8 mouse cellular contexts compared by ENCODE assay signal in the genomic region with DNA sequence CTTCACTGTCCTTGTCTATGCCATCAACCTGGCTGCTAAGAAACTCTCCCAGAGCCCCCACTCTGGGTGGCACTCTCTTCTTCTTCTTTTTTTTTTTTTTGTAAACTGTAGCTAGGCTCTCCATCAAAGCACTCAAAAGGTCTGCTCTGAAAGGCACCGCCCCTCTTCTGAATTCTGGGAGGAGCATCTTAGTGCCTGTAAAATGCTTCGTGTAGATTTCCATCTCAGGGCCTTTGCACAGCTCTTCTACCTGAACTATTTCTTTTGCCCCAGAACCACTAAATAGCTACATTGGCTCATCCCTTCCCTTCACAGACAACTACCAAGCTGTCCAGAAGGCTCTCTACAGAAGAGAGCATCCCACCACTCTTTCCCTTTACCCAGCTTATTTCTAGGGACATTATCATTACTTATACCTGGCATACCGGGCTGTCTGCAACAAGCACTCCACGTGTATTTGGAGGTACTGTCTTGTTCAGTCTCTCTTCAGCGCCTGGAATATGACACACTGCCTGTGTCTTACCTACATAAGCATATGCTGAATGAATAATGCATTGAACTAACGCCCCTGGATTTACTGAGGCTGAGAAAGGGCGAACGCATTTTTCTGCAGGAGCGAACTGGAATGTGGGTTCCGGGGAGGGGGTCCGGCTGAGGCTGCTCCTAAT. TPM values are rescaled to one million over a fixed set of nuclear protein-coding genes. Genes with fewer than 3 reads are reported as not detected.
DNase-seq lines count a peak whose midpoint lies in the region; ATAC-seq and TF ChIP-seq lines count a peak whose summit lies in the region.

No protein-coding gene starts in this region.

- peak overlapping the region; percentile 65 for H3K27ac ChIP-seq in heart, embryonic 11.5 days (ENCODE audit: low read depth, low read length)
- peak overlapping the region; percentile 54; the same call in 1 of the 2 replicates for H3K27ac ChIP-seq in ES-E14 (ENCODE audit: insufficient read depth, low read depth, low read length, poor library complexity, severe bottlenecking)
- peak overlapping the region; percentile 31; the same call in 1 of the 2 replicates for H3K27ac ChIP-seq in forebrain, embryonic 11.5 days (ENCODE audit: low read depth, low read length)
- H3K27ac ChIP-seq in liver, embryonic 13.5 days = peak overlapping the region; percentile 67

- H3K9me3 ChIP-seq in heart, embryonic 11.5 days (replicated peaks; ENCODE audit: control insufficient read depth, low read length) = no peaks in the 10 kb centered on the region
- H3K9me3 ChIP-seq in ES-E14 (ENCODE audit: control insufficient read depth, insufficient read depth, low read depth, low read length) = no peaks in the 10 kb centered on the region
- no peaks in the 10 kb centered on the region for H3K9me3 ChIP-seq in forebrain, embryonic 11.5 days (ENCODE audit: control insufficient read depth, low read length)
- no peaks in the 10 kb centered on the region for H3K9me3 ChIP-seq in liver, embryonic 13.5 days (replicated peaks)

- in situ Hi-C loops in ES-E14 (cut with MboI; ENCODE audit: low sequenced_read_pairs in 2 of 2, unreplicated experiment in 2 of 2) = no loop called here

- H3K4me3 ChIP-seq in heart, embryonic 11.5 days (ENCODE audit: low read depth, low read length) = peak overlapping the region; percentile 80
- H3K4me3 ChIP-seq in ES-E14 (ENCODE audit: insufficient read depth in 1 of 2, low read depth in 1 of 2, low read length in 2 of 2, poor library complexity in 1 of 2, severe bottlenecking in 1 of 2) = peak overlapping the region; percentile 78 to 98
- H3K4me3 ChIP-seq in forebrain, embryonic 11.5 days (ENCODE audit: low read depth, low read length) = peak overlapping the region; percentile 82
- peak overlapping the region; percentile 88 for H3K4me3 ChIP-seq in liver, embryonic 13.5 days (replicated peaks)

- H3K4me2 ChIP-seq in heart, embryonic 11.5 days = peak overlapping the region; percentile 83
- peak overlapping the region; percentile 86 for H3K4me2 ChIP-seq in forebrain, embryonic 11.5 days (ENCODE audit: low read depth, low read length, severe bottlenecking)
- H3K4me2 ChIP-seq in liver, embryonic 13.5 days = peak overlapping the region; percentile 86

- no peaks in the 10 kb centered on the region; the same call in 1 of the 2 replicates for H3K4me1 ChIP-seq in heart, embryonic 11.5 days (ENCODE audit: control insufficient read depth, insufficient read depth, low read length)
- peaks cover 4 to 14% of the 10 kb centered on the region in 2 experiments; a peak in 2 of 4 replicates for H3K4me1 ChIP-seq in ES-E14 (ENCODE audit: control insufficient read depth in 2 of 2, insufficient read depth in 2 of 2, low read length in 2 of 2, poor library complexity in 1 of 2)
- H3K4me1 ChIP-seq in forebrain, embryonic 11.5 days (replicated peaks; ENCODE audit: control insufficient read depth, insufficient read depth, low read length) = peaks cover 3% of the 10 kb centered on the region
- H3K4me1 ChIP-seq in liver, embryonic 13.5 days (replicated peaks) = peaks cover 26% of the 10 kb centered on the region

- no peaks in the 10 kb centered on the region for H3K27me3 ChIP-seq in heart, embryonic 11.5 days (ENCODE audit: control insufficient read depth, insufficient read depth, low read length)
- H3K27me3 ChIP-seq in forebrain, embryonic 11.5 days (ENCODE audit: control insufficient read depth, insufficient read depth, low read length) = no peaks in the 10 kb centered on the region
- H3K27me3 ChIP-seq in liver, embryonic 13.5 days = no peaks in the 10 kb centered on the region

- no peak for ATAC-seq in heart, embryonic 11.5 days (replicated peaks; ENCODE audit: insufficient number of reproducible peaks, low FRiP score, low TSS enrichment)
- ATAC-seq in forebrain, embryonic 11.5 days (replicated peaks; ENCODE audit: low FRiP score) = peak; percentile 12; the same call in 1 of the 2 replicates
- peak; percentile 56 for ATAC-seq in liver, embryonic 13.5 days (ENCODE audit: low read depth)

- 3% methylated on average over 11 of the region's 11 CpGs for WGBS in heart, embryonic 11.5 days (ENCODE audit: insufficient replicate concordance)
- WGBS in forebrain, embryonic 11.5 days = 4% methylated on average over 11 of the region's 11 CpGs
- under 1% methylated on average over 11 of the region's 11 CpGs for WGBS in liver, embryonic 13.5 days (ENCODE audit: insufficient replicate concordance)

- H3K36me3 ChIP-seq in heart, embryonic 11.5 days (ENCODE audit: control insufficient read depth, insufficient read depth, low read length) = peaks cover 5% of the 10 kb centered on the region; the same call in 1 of the 2 replicates
- peaks cover 11% of the 10 kb centered on the region for H3K36me3 ChIP-seq in ES-E14 (ENCODE audit: control insufficient read depth, insufficient read depth, low read length, poor library complexity, severe bottlenecking)
- no peaks in the 10 kb centered on the region for H3K36me3 ChIP-seq in forebrain, embryonic 11.5 days (ENCODE audit: control insufficient read depth, insufficient read depth, low read length)
- H3K36me3 ChIP-seq in liver, embryonic 13.5 days = peaks cover 29% of the 10 kb centered on the region

- peak overlapping the region; percentile 92 for H3K9ac ChIP-seq in heart, embryonic 11.5 days (ENCODE audit: low read depth, low read length)
- H3K9ac ChIP-seq in ES-E14 (ENCODE audit: insufficient read depth, low read depth, low read length, poor library complexity, severe bottlenecking) = peak overlapping the region; percentile 94
- H3K9ac ChIP-seq in forebrain, embryonic 11.5 days (ENCODE audit: low read length) = peak overlapping the region; percentile 92
- peak overlapping the region; percentile 89 for H3K9ac ChIP-seq in liver, embryonic 13.5 days

- DNase-seq in heart, adult 8-10 months (ENCODE audit: low spot score) = no peak
- peak; percentile 54 for DNase-seq in ES-E14 (ENCODE audit: low read depth, low spot score)
- DNase-seq in forebrain, embryonic 11.5 days (ENCODE audit: low spot score) = no peak
- peak; percentile 42 for DNase-seq in liver, embryonic 13.5 days
- peak; percentile 28 for DNase-seq in retina, embryonic 14.5 days (ENCODE audit: low spot score)
- no peak for DNase-seq in ovary, postnatal 14 days (ENCODE audit: low spot score)
- DNase-seq in gastrocnemius, postnatal 4 days (ENCODE audit: low spot score in 2 of 2) = no peak

TF ChIP-seq in ES-E14, 5 proteins besides CTCF, POLR2A, EP300 and RAD21:
- TF ChIP-seq CHD2 (IDR thresholded peaks at IDR 0.05; ENCODE audit: low read depth, low read length) = no peak
- 0 out of 2 replicates have a peak, but pooled peaks have one; percentile 13 for TF ChIP-seq ZNF384 (IDR thresholded peaks at IDR 0.05; ENCODE audit: low read depth, low read length)
- no peak for TF ChIP-seq ZC3H11A (IDR thresholded peaks at IDR 0.05; ENCODE audit: borderline replicate concordance, low read depth, low read length)

RNA-seq across cellular contexts. Expression of gene Aarsd1, which starts 0.8 kb away (rescaled TPM):
- 49.7 and 52.3 TPM in 2 replicates for polyA plus RNA-seq in heart, embryonic 11.5 days (2014; fragmentation: Nextera tagmentation; extraction: Ambion mirVana)
- 10 to 100 TPM; 12.3 to 25.8 (median 22.4) TPM for total RNA-seq in heart, adult 8-10 months (2022)
- total RNA-seq in ES-E14 (2012; rRNA removed) = 73.2 and 79.4 TPM in 2 replicates
- polyA plus RNA-seq in forebrain, embryonic 11.5 days (2014; fragmentation: Nextera tagmentation; extraction: Ambion mirVana) = 101 and 111 TPM in 2 replicates
- 63.2 and 63.7 TPM in 2 replicates for polyA plus RNA-seq in liver, embryonic 13.5 days (2015; fragmentation: Nextera tagmentation; extraction: Ambion mirVana)
- 10 to 100 TPM; 15.6 to 20.3 TPM for total RNA-seq in gastrocnemius, postnatal 4 days (2021)

RNA-seq across cellular contexts. Expression of gene Gm27029, which starts 8.0 kb away (rescaled TPM):
- polyA plus RNA-seq in heart, embryonic 11.5 days (2014; fragmentation: Nextera tagmentation; extraction: Ambion mirVana) = 17.5 and 18.7 TPM in 2 replicates
- 10 to 100 TPM in 1 of 4 experiments, 1 to 10 TPM in 3; 5.0 to 11.5 (median 6.8) TPM for total RNA-seq in heart, adult 8-10 months (2022)
- total RNA-seq in ES-E14 (2012; rRNA removed) = 1.3 and 5.4 TPM in 2 replicates
- polyA plus RNA-seq in forebrain, embryonic 11.5 days (2014; fragmentation: Nextera tagmentation; extraction: Ambion mirVana) = 8.2 and 9.5 TPM in 2 replicates
- polyA plus RNA-seq in liver, embryonic 13.5 days (2015; fragmentation: Nextera tagmentation; extraction: Ambion mirVana) = 3.7 TPM in 2 replicates
- 1 to 10 TPM; 4.5 to 7.3 TPM for total RNA-seq in gastrocnemius, postnatal 4 days (2021)

RNA-seq across cellular contexts. Expression of gene Rundc1, which starts 8.3 kb away (rescaled TPM):
- polyA plus RNA-seq in heart, embryonic 11.5 days (2014; fragmentation: Nextera tagmentation; extraction: Ambion mirVana) = 9.6 and 12.9 TPM in 2 replicates
- total RNA-seq in heart, adult 8-10 months (2022) = 10 to 100 TPM; 10.5 to 13.1 (median 11.8) TPM
- total RNA-seq in ES-E14 (2012; rRNA removed) = 6.9 and 7.6 TPM in 2 replicates
- polyA plus RNA-seq in forebrain, embryonic 11.5 days (2014; fragmentation: Nextera tagmentation; extraction: Ambion mirVana) = 22.5 and 24.5 TPM in 2 replicates
- 6.0 and 6.9 TPM in 2 replicates for polyA plus RNA-seq in liver, embryonic 13.5 days (2015; fragmentation: Nextera tagmentation; extraction: Ambion mirVana)
- total RNA-seq in gastrocnemius, postnatal 4 days (2021) = 1 to 10 TPM; 8.6 to 9.5 TPM

RNA-seq across cellular contexts. Expression of gene Ptges3l, which starts 8.6 kb away (rescaled TPM):
- 75.3 and 82.6 TPM in 2 replicates for polyA plus RNA-seq in heart, embryonic 11.5 days (2014; fragmentation: Nextera tagmentation; extraction: Ambion mirVana)
- total RNA-seq in heart, adult 8-10 months (2022) = 10 to 100 TPM; 46.5 to 67.8 (median 61.1) TPM
- 3.2 and 3.4 TPM in 2 replicates for total RNA-seq in ES-E14 (2012; rRNA removed)
- 1.6 and 2.7 TPM in 2 replicates for polyA plus RNA-seq in forebrain, embryonic 11.5 days (2014; fragmentation: Nextera tagmentation; extraction: Ambion mirVana)
- polyA plus RNA-seq in liver, embryonic 13.5 days (2015; fragmentation: Nextera tagmentation; extraction: Ambion mirVana) = 0.66 and 1.2 TPM in 2 replicates
- total RNA-seq in gastrocnemius, postnatal 4 days (2021) = 10 to 100 TPM; 56.2 to 80.9 TPM

RNA-seq across cellular contexts. Expression of gene Rpl27, which starts 25.5 kb away (rescaled TPM):
- polyA plus RNA-seq in heart, embryonic 11.5 days (2014; fragmentation: Nextera tagmentation; extraction: Ambion mirVana) = 286 and 315 TPM in 2 replicates
- 10 to 100 TPM; 29.2 to 41.5 (median 39.2) TPM for total RNA-seq in heart, adult 8-10 months (2022)
- total RNA-seq in ES-E14 (2012; rRNA removed) = 1,298 and 1,307 TPM in 2 replicates
- 370 and 424 TPM in 2 replicates for polyA plus RNA-seq in forebrain, embryonic 11.5 days (2014; fragmentation: Nextera tagmentation; extraction: Ambion mirVana)
- 344 and 360 TPM in 2 replicates for polyA plus RNA-seq in liver, embryonic 13.5 days (2015; fragmentation: Nextera tagmentation; extraction: Ambion mirVana)
- total RNA-seq in gastrocnemius, postnatal 4 days (2021) = 10 to 100 TPM; 81.3 to 87.8 TPM

Comparison
In these comparisons a context has a peak if more than half of its experiments do, and no peak if none do; other contexts are left out.
1. DNase-seq: peak in ES-E14 (single experiment), liver, embryonic 13.5 days (single experiment) and retina, embryonic 14.5 days (single experiment); none in heart, adult 8-10 months (single experiment), forebrain, embryonic 11.5 days (single experiment), ovary, postnatal 14 days (single experiment) and gastrocnemius, postnatal 4 days (0 of 2).
2. Peak in every context shown above with its lines, with median percentiles within 50 percentile points of each other: H3K27ac ChIP-seq, H3K4me2 ChIP-seq, H3K4me3 ChIP-seq and H3K9ac ChIP-seq.